34 mouse cellular contexts compared by ENCODE assay signal in the genomic region with DNA sequence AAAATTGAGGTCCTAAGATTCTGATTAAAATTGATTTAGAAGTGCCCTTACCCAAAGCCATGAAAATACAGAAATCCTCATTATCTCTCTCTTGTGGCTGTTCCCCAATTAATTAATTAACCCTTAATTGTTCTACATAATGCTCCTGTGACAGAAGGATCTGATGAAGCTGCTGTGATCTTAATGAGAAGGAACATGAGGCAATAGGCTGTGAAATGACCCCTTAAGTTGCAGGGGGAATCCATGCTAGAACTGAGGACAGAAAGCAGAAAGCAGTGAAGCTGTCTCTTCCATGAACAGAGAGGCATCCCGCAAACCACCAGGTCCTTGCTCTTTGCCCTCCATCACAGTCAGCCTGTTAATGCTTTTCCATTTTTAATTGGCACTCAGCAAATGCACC. TPM values are rescaled to one million over a fixed set of nuclear protein-coding genes. Genes with fewer than 3 reads are reported as not detected.
DNase-seq lines count a peak whose midpoint lies in the region; ATAC-seq and TF ChIP-seq lines count a peak whose summit lies in the region.
"Had no signal": no experiment of that assay in that cellular context is flagged by ENCODE, and none has a peak within 500 bp of the region (broad histone marks: within the 10 kb centered on the region; RNA-seq: fewer than 3 reads in every experiment).

No protein-coding gene starts in this region.

- H3K27ac ChIP-seq in hindbrain, embryonic 14.5 days = 0 out of 2 replicates have a peak overlapping the region, but pooled peaks have one; percentile 38
- H3K27ac ChIP-seq in hindbrain, postnatal 0 days = no peak overlapping the region
- 0 out of 2 replicates have a peak overlapping the region, but pooled peaks have one; percentile 3 for H3K27ac ChIP-seq in midbrain, embryonic 15.5 days
- no peak overlapping the region for H3K27ac ChIP-seq in midbrain, postnatal 0 days (ENCODE audit: low read depth, low read length)
- H3K27ac ChIP-seq: embryonic facial prominence, embryonic 10.5 days; embryonic facial prominence, embryonic 13.5 days; forebrain, embryonic 12.5 days; forebrain, embryonic 15.5 days; heart, embryonic 15.5 days had no signal

- no peak overlapping the region for H3K4me2 ChIP-seq in hindbrain, embryonic 14.5 days (replicated peaks)
- H3K4me2 ChIP-seq in hindbrain, postnatal 0 days (ENCODE audit: low read depth, low read length) = no peak overlapping the region
- no peak overlapping the region for H3K4me2 ChIP-seq in midbrain, embryonic 15.5 days
- no peak overlapping the region for H3K4me2 ChIP-seq in midbrain, postnatal 0 days (ENCODE audit: low read depth, low read length, poor library complexity, severe bottlenecking)
- H3K4me2 ChIP-seq: embryonic facial prominence, embryonic 13.5 days; forebrain, embryonic 12.5 days; forebrain, embryonic 15.5 days; heart, embryonic 12.5 days; heart, embryonic 15.5 days had no signal

- TF ChIP-seq CTCF in hindbrain, postnatal 0 days (IDR thresholded peaks at IDR 0.05; ENCODE audit: low read depth) = no peak
- no peak for TF ChIP-seq CTCF in midbrain, postnatal 0 days (IDR thresholded peaks at IDR 0.05)
- TF ChIP-seq CTCF in brain, embryonic 14.5 days (IDR thresholded peaks at IDR 0.05; ENCODE audit: borderline replicate concordance, extremely low read depth, insufficient read depth, insufficient read length) = no peak

- H3K4me3 ChIP-seq in hindbrain, embryonic 14.5 days (replicated peaks; ENCODE audit: low read length) = no peak overlapping the region
- H3K4me3 ChIP-seq in hindbrain, postnatal 0 days (ENCODE audit: low read length) = no peak overlapping the region
- H3K4me3 ChIP-seq in midbrain, embryonic 15.5 days = no peak overlapping the region
- no peak overlapping the region for H3K4me3 ChIP-seq in midbrain, postnatal 0 days (ENCODE audit: low read depth, low read length)
- H3K4me3 ChIP-seq: embryonic facial prominence, embryonic 10.5 days; embryonic facial prominence, embryonic 13.5 days; erythroblast, embryonic 14.5 days; forebrain, embryonic 12.5 days; forebrain, embryonic 15.5 days; heart, embryonic 12.5 days; heart, embryonic 15.5 days had no signal

- no peaks in the 10 kb centered on the region for H3K9me3 ChIP-seq in hindbrain, embryonic 14.5 days (ENCODE audit: control insufficient read depth, low read length)
- H3K9me3 ChIP-seq in hindbrain, postnatal 0 days (ENCODE audit: low read length) = no peaks in the 10 kb centered on the region
- no peaks in the 10 kb centered on the region for H3K9me3 ChIP-seq in midbrain, embryonic 15.5 days
- no peaks in the 10 kb centered on the region for H3K9me3 ChIP-seq in midbrain, postnatal 0 days (ENCODE audit: low read length)
- H3K9me3 ChIP-seq: embryonic facial prominence, embryonic 10.5 days; embryonic facial prominence, embryonic 13.5 days; forebrain, embryonic 12.5 days; forebrain, embryonic 15.5 days; heart, embryonic 12.5 days; heart, embryonic 15.5 days had no signal

- TF ChIP-seq POLR2A in brain, embryonic 14.5 days (IDR thresholded peaks at IDR 0.05; ENCODE audit: borderline replicate concordance, extremely low read depth, insufficient read depth, insufficient read length, poor library complexity, severe bottlenecking) = no peak

- no peaks in the 10 kb centered on the region for H3K27me3 ChIP-seq in hindbrain, embryonic 14.5 days (ENCODE audit: control insufficient read depth, insufficient read depth, low read length)
- H3K27me3 ChIP-seq in hindbrain, postnatal 0 days (ENCODE audit: insufficient read depth, low read length) = no peaks in the 10 kb centered on the region
- H3K27me3 ChIP-seq in midbrain, embryonic 15.5 days (replicated peaks) = no peaks in the 10 kb centered on the region
- H3K27me3 ChIP-seq in midbrain, postnatal 0 days (ENCODE audit: insufficient read depth, low read length) = no peaks in the 10 kb centered on the region
- H3K27me3 ChIP-seq: embryonic facial prominence, embryonic 13.5 days; forebrain, embryonic 12.5 days; forebrain, embryonic 15.5 days; heart, embryonic 12.5 days; heart, embryonic 15.5 days had no signal

- 56% methylated on average over 1 of the region's 1 CpGs for WGBS in hindbrain, embryonic 14.5 days
- whole genome bisulfite sequencing in hindbrain, postnatal 0 days = 84% methylated on average over 1 of the region's 1 CpGs
- WGBS in midbrain, embryonic 15.5 days = 82% methylated on average over 1 of the region's 1 CpGs
- 78% methylated on average over 1 of the region's 1 CpGs for WGBS in midbrain, postnatal 0 days

- no peak overlapping the region for H3K9ac ChIP-seq in hindbrain, embryonic 14.5 days
- H3K9ac ChIP-seq in hindbrain, postnatal 0 days (replicated peaks; ENCODE audit: low read length) = no peak overlapping the region
- H3K9ac ChIP-seq in midbrain, embryonic 15.5 days = no peak overlapping the region
- no peak overlapping the region for H3K9ac ChIP-seq in midbrain, postnatal 0 days (replicated peaks; ENCODE audit: low read length, poor library complexity, severe bottlenecking)
- H3K9ac ChIP-seq: embryonic facial prominence, embryonic 13.5 days; forebrain, embryonic 12.5 days; forebrain, embryonic 15.5 days; heart, embryonic 12.5 days; heart, embryonic 15.5 days had no signal

- H3K36me3 ChIP-seq in hindbrain, embryonic 14.5 days (replicated peaks; ENCODE audit: control insufficient read depth, insufficient read depth) = no peaks in the 10 kb centered on the region
- no peaks in the 10 kb centered on the region for H3K36me3 ChIP-seq in hindbrain, postnatal 0 days (ENCODE audit: insufficient read depth, low read length)
- no peaks in the 10 kb centered on the region for H3K36me3 ChIP-seq in midbrain, embryonic 15.5 days (replicated peaks)
- no peaks in the 10 kb centered on the region for H3K36me3 ChIP-seq in midbrain, postnatal 0 days (ENCODE audit: insufficient read depth, low read length)
- H3K36me3 ChIP-seq: embryonic facial prominence, embryonic 10.5 days; embryonic facial prominence, embryonic 13.5 days; forebrain, embryonic 12.5 days; forebrain, embryonic 15.5 days; heart, embryonic 12.5 days; heart, embryonic 15.5 days had no signal

- H3K4me1 ChIP-seq in hindbrain, embryonic 14.5 days (replicated peaks; ENCODE audit: control insufficient read depth, insufficient read depth, low read length) = no peaks in the 10 kb centered on the region
- no peaks in the 10 kb centered on the region for H3K4me1 ChIP-seq in hindbrain, postnatal 0 days (ENCODE audit: insufficient read depth, low read length)
- peaks cover 16% of the 10 kb centered on the region for H3K4me1 ChIP-seq in midbrain, embryonic 15.5 days
- no peaks in the 10 kb centered on the region for H3K4me1 ChIP-seq in midbrain, postnatal 0 days (ENCODE audit: insufficient read depth, low read length)
- H3K4me1 ChIP-seq: embryonic facial prominence, embryonic 10.5 days; heart, embryonic 12.5 days; heart, embryonic 15.5 days had no signal

- ATAC-seq in hindbrain, embryonic 14.5 days (ENCODE audit: low FRiP score) = peak; percentile 51; the same call in 1 of the 2 replicates
- no peak for ATAC-seq in hindbrain, postnatal 0 days
- no peak for ATAC-seq in midbrain, embryonic 15.5 days (replicated peaks)
- ATAC-seq in midbrain, postnatal 0 days (ENCODE audit: low FRiP score) = no peak
- ATAC-seq: CD4-positive, CD25-positive, alpha-beta regulatory T cell, adult 4 months; forebrain, embryonic 15.5 days; hindbrain, embryonic 16.5 days; inflammation-experienced regulatory T-cells, adult 6 months had no signal

- DNase-seq in hindbrain, embryonic 14.5 days (ENCODE audit: low spot score) = no peak
- DNase-seq in hindbrain, postnatal 0 days (ENCODE audit: low spot score) = no peak
- no peak for DNase-seq in midbrain, postnatal 0 days (ENCODE audit: low spot score)
- peak; percentile 28 for DNase-seq in brain, embryonic 14.5 days (ENCODE audit: low read depth)
- peak; percentile 38 for DNase-seq in retina, embryonic 14.5 days (ENCODE audit: low spot score)
- no peak for DNase-seq in kidney, adult 11 months
- DNase-seq: adrenal gland, adult 2 months; adrenal gland, postnatal 14 days; cerebellum, adult 11-12 months; cerebellum, adult 8-10 months; cerebellum, postnatal 10 days; cerebellum, postnatal 36 days; embryo, embryonic 11 days; gastrocnemius, postnatal 25 days; heart, adult 18-20 months; heart, postnatal 10 days; heart, postnatal 4 days had no signal

RNA-seq across cellular contexts. Expression of a gene that starts 31.6 kb away (rescaled TPM):
- 49.3 and 56.9 TPM in 2 replicates for polyA plus RNA-seq in hindbrain, embryonic 14.5 days (2014; fragmentation: Nextera tagmentation; extraction: Ambion mirVana)
- total RNA-seq in hindbrain, postnatal 0 days (2014; rRNA removed) = 14.7 and 19.4 TPM in 2 replicates
- polyA plus RNA-seq in hindbrain, postnatal 0 days (2015; fragmentation: Nextera tagmentation; extraction: Ambion mirVana) = 56.8 and 57.9 TPM in 2 replicates
- polyA plus RNA-seq in midbrain, embryonic 15.5 days (2015; fragmentation: Nextera tagmentation; extraction: Ambion mirVana) = 47.1 and 50.4 TPM in 2 replicates
- 22.6 and 34.0 TPM in 2 replicates for total RNA-seq in midbrain, postnatal 0 days (2014; rRNA removed)
- 51.3 and 59.2 TPM in 2 replicates for polyA plus RNA-seq in midbrain, postnatal 0 days (2015; fragmentation: Nextera tagmentation; extraction: Ambion mirVana)
- polyA plus RNA-seq in brain, embryonic 14.5 days (2012; rRNA removed) = 40.8 and 43.1 TPM in 2 replicates

RNA-seq across cellular contexts. Expression of a gene that starts 47.0 kb away (rescaled TPM):
- polyA plus RNA-seq in hindbrain, embryonic 14.5 days (2014; fragmentation: Nextera tagmentation; extraction: Ambion mirVana) = 2.5 TPM in 1 of 2 replicates, not detected in the other
- total RNA-seq in hindbrain, postnatal 0 days (2014; rRNA removed) = not detected in 2 replicates
- 0.30 and 0.32 TPM in 2 replicates for polyA plus RNA-seq in hindbrain, postnatal 0 days (2015; fragmentation: Nextera tagmentation; extraction: Ambion mirVana)
- polyA plus RNA-seq in midbrain, embryonic 15.5 days (2015; fragmentation: Nextera tagmentation; extraction: Ambion mirVana) = 1.7 and 2.1 TPM in 2 replicates
- total RNA-seq in midbrain, postnatal 0 days (2014; rRNA removed) = 0.55 TPM in 1 of 2 replicates, not detected in the other
- polyA plus RNA-seq in midbrain, postnatal 0 days (2015; fragmentation: Nextera tagmentation; extraction: Ambion mirVana) = 0.23 TPM in 1 of 2 replicates, not detected in the other
- polyA plus RNA-seq in brain, embryonic 14.5 days (2012; rRNA removed) = 1.1 TPM in 2 replicates
- total RNA-seq: adrenal gland, adult 2 months; adrenal gland, postnatal 14 days; adrenal gland, postnatal 4 days; gastrocnemius, adult 8-10 months; gastrocnemius, postnatal 25 days; heart, adult 18-20 months; heart, postnatal 10 days; heart, postnatal 4 days; MEL had no signal
- polyA plus RNA-seq: adrenal gland, adult 2 months; C2C12; CD4-positive, CD25-positive, alpha-beta regulatory T cell, adult 4 months; cortical plate, adult 2 months; erythroblast, embryonic 14.5 days; gonadal fat pad, adult 2 months; hindbrain, embryonic 16.5 days; inflammation-experienced regulatory T-cells, adult 6 months had no signal

Comparison
In these comparisons a context has a peak if more than half of its experiments do, and no peak if none do; other contexts are left out.
1. H3K27ac ChIP-seq: peak in hindbrain, embryonic 14.5 days (single experiment) and midbrain, embryonic 15.5 days (single experiment); none in hindbrain, postnatal 0 days (single experiment) and midbrain, postnatal 0 days (single experiment).
2. DNase-seq: peak in brain, embryonic 14.5 days (single experiment) and retina, embryonic 14.5 days (single experiment); none in hindbrain, embryonic 14.5 days (single experiment), hindbrain, postnatal 0 days (single experiment), midbrain, postnatal 0 days (single experiment) and kidney, adult 11 months (single experiment).